Mouse (Mus musculus) thymus, postnatal 14 days (tissue): ENCODE measurements around the gene Gm17455.

Experiments
- DNase-seq: peaks from one replicate; pipeline ENCODE4 v3.0.0; 2021

Gene Gm17455

DNA sequence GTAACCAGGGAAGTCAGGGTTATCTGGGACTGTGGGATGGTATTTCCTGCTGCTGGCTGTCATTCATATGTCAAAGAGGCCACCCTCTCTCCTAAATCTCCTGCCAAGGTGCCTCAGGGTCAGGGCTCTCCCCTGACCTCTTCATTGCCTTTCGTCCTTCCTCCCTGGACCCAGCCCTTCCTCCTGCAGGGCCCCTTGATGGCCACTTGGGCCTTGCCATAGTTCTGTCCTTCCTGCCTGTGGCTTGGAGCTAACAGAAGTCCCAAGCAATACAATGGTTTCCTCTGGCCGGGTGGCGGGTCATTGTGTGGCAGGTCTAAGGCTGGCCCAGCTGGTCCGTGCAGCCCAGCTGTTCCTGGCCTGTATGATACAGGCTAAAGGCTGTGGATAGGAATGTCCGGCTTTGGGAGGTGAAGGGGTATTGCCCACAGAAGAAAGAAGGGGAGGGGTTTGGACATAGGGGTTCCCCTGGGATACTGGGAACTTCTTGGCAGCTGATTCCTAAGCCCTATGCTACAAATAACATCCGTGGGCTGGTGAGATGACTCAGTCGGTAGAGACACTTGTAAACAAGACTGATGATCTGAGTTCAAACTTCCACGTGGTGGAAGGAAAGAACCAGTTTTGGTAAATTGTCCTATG is 25.5 kb upstream of the Gm17455 start:
- no peak for DNase-seq

GRCm38 (mm10) chr10:60376704-60377103 is 22.8 kb upstream of the Gm17455 start:
- no peak for DNase-seq

DNA sequence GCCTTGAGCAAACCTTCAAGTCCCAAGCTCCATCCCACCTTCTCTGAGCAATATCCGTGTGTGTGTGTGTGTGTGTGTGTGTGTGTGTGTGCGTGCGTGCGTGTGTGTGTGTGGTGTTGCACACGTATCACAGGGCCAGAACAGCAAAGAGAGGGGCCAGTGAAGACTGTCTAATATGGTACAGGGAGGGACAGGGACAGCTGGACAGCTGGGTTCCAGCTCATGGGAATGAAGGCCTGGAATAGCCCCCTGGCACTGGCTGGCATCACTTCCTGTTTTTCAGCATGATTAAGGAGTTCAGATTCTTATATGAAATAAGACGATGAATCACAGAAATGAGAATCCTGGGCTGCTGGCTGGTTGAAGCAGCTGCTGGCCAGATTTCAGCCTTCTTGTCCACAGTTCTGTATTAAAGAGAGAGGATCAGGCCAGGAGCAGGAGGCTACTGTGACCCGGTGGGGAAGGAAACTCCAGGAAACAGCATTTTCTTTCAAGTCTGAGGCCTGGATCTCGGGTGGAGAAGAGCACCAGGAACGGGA is 20.0 kb upstream of the Gm17455 start:
- no peak for DNase-seq

DNA sequence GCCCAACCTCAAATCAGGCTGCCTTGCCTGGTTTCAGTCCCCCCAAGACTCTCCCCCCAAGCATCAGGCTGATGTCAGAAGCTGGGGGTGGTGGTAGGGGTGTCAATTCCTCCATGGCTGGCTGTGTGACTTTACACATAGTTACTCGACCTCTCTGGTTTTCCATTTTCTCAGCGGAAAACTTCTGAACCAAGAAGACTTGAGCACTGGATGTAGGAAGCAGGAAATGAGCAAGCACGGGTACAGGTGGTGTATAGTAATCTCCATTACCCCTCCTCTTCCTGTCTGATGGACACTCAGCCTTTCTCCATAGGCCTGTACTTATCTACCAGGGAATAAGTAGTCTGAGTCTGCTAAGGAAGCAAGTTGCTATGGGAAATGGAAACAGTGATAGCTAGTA is 19.3 kb upstream of the Gm17455 start:
- DNase-seq = no peak

DNA sequence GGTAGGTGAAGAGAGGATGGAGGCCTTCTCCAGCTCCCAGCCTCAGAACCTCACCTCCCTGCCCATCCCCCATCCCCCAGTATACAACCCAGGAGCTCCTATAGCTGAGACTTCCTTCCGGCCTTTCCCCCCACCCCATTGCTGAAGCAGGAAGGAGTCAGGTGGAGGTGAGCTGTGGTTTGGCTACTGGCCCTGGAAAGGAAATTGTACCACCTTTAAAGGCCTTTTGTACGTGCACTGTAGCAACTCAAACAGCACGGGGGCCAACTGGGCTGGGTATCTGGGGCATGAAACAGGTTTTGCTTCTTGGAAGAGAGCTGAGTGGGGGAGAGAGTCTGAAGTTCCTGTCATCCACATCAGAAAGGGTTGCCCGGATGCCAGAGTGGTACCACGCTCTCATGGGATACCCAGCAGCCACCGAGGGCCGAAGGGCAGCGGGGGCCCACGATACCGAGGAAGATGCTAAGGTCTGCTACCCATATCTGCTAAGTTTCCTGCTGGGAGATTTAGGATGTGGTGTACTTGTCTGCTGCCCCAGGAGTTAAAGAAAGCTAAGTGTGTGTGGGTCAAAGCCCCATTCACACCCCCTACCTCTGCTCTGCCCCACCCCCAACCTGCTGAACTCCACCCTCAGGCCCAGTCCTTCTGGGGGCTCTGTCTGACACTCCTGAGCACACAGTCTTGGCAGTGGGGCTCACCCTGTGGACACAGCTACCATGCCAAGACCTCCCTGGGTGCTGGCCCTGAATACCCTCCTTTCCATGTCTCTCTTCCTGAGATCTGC is 18.2 kb upstream of the Gm17455 start:
- DNase-seq = peak; percentile 87

DNA sequence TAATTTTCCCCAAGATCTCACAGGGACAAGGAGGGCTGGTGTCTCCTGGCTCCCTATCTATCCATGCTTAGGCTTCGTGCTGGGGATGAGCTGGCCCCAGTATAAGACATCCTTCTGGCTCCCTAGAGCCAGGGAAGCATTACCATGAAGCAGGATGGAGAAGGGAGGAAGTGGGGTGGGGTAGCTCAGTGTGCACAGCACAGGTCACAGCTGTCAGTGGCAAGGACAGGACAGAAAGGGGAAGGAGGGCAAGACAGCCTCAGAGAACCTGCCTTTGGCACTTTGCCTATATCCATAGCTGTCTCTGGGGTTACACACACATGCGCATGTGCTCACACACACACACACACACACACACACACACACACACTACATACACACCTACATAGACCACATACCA is 11.2 kb upstream of the Gm17455 start:
- DNase-seq = peak; percentile 71

- DNase-seq = peak; percentile 85
Observed at GRCm38 (mm10) chr10:60389447-60389865, 10.1 kb upstream of the Gm17455 start.

DNA sequence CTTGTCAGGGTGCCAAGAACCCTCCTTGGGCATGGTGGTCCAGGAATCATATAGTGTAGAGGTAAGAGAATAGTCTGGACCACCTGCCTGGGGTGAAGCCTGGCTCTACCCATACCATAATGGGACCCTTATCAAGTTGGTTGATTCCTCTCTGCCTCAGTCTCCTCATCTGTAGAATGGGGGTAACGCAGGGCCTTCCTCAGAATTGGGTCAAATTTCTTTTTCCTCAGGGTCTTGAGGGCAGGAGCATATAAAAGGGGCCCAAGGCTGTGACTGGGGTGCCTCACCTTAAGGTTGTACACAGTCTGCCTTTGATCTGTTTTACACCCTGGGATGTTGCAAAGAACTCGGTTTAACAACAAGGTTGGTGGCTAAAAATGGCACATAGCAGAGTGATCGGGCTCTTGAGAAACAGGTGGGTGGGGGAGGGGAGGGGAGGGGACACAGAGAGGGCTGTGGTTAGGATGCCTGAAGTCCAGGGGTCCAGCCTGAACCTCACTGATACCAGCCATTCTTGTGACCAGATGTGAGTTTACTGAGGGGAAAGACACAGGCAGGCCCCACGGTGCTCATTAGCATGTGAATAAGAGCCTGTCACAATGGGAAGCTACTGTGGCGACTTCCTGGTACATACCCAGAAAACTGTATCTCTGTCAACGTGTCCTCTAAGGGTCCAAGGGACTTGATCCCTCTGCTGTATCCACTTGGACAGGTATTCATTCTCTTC is 9.2 kb upstream of the Gm17455 start:
- peak; percentile 54 for DNase-seq

- no peak for DNase-seq
Observed at GRCm38 (mm10) chr10:60390904-60391420, 8.6 kb upstream of the Gm17455 start.

DNA sequence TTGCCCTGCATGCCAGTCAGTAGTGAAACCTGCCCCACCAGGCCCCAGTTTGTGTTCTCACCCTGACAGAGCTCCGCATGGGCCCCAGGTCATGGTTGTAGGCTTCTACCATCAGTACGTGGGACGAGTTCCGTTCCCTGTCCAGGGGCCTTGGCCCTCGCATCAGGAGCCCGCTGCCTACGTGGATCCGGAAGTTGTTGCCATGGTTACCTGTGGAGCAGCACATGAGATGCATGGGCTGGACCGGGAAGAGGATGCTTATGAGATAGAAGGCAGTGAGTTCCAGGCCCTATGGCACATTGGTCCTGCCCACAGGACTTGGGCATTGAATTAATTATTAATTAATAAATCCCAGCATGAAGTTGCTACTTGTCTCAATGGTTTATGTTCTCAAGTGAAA is 7.9 kb upstream of the Gm17455 start:
- DNase-seq = no peak

DNA sequence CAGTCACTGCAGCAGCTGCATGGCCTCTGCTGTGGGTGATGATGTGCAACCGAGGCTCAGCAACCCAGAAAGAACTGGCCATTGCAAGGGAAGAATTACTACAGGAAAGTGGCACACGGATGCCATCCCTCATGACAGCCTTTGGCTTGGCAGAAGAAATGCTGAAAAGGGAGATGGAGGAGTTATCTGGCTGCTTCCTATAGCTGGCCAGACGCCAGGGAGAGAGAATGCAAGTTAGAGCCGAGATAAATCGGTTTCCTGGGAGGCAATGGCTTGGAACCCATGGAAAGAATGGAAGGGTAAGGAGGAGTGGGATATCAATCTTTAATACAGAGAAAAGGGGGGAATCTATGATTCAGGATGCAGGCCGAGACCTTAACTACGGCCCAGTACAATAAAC is 4.6 kb upstream of the Gm17455 start:
- DNase-seq = no peak

DNA sequence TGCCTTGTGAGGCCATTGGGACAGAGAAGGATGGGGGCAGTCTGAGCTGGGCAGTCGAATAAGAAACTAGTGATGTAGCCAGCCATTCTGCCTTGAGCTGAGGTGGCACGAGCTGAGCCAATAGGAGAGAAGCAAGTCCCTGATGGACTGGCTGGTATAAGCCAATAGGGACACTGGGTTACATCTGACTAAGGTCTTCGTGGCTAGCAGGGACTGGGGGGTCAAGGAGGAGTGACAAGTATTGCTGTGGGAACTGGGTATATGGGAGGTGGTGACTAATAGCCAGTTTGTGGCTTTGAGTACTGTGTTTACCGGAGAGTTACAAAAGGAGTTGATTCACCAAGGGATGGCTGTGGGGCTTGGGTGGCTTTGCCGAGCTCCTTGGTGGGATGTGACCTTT is 3.9 kb upstream of the Gm17455 start:
- DNase-seq = no peak

DNA sequence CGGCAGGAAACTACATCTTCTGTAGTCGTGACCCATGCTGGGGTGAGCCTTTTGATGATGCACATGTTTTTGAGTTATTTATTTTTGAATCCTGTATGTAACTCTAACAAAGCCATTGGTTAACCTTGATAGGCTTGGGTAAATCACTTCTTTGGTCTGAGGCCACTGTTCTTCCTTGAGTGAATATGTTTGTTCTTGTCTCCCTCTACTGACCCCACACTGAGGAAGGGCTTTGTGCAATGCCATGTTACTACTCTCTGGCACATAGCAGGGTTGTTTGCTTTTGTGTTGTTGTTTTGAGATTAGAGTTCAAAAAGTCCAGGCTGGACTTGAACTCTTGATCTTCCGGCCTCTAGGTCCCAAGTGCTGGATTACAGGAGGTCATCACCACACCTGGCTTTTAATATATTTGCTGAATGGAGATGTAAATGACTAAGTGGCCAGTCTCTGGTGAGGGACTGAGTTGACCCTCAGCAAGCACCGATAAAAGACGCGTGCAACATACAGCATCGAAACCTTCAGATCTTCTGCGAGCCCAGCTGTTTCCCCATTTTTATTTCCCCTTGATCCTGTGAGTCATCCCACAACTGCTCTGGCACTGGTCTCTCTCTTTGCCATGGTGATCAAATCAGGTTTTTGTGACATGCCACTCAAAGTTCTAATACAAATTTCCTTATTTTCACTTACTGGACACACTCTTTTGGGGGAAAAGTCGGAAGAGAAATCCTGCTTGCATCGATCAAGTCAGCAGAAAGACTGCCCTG is 1.3 kb upstream of the Gm17455 start:
- DNase-seq = no peak

- DNase-seq = no peak
Observed at GRCm38 (mm10) chr10:60400507-60401295, 1.2 kb downstream of the Gm17455 start.

DNA sequence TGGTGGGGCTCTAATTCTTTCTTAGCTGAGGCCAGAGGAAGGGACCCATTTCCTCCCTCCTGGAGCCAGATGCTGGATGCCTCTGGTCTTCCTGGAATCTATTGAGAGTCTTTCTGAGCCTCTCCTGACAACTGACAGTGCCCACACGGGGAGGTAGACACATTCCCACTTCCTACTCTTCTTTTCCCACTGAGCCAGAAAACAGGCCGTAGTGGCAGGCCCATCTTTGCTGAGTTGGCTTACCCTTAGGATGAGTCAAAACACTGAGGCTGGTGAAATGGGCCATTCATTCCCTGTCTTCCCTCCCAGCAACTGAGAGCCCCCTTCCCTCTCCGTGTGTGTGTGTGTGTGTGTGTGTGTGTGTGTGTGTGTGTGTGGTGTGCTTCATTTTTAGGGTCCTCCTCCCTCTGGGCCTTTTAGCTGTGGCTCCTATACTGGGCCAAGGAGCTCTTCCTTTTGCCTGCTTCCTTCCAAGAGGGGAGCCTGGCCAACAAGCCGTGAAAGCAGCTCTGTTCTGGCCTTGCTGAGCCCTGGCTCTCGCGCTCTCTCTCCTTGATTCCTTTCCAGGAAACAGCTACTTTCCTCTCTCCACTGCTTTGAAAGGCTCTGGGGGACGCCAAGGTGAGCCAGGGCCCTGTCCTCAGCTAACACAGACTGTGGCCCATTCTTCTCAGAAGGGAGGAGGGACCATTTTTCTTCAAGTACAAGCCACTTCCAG is 6.1 kb downstream of the Gm17455 start:
- no peak for DNase-seq

DNA sequence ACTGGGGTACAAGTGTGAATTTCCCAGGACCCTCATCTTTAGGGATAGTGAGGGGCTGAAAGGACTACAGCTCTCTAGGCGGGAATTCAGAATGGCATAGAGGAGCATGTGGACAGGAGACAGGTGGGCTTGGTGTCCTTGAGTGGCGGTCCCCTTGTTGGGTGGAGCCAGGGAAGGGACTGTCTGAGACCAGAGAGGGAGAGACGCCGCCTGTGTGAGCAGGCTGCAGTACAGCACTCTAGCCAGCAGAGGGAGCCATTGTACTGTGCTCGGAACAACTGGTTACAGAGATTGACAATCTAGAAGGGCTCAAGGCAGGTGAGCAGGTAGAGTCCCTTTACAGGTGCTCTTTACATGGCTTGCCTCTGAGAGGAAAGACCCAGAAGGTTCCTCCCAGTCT is 8.3 kb downstream of the Gm17455 start:
- DNase-seq = peak; percentile 80

- no peak for DNase-seq
Observed at GRCm38 (mm10) chr10:60411794-60412193, 12.3 kb downstream of the Gm17455 start.

GRCm38 (mm10) chr10:60413756-60414155 is 14.2 kb downstream of the Gm17455 start:
- DNase-seq = no peak

GRCm38 (mm10) chr10:60417041-60417440 is 17.5 kb downstream of the Gm17455 start:
- DNase-seq = no peak

DNA sequence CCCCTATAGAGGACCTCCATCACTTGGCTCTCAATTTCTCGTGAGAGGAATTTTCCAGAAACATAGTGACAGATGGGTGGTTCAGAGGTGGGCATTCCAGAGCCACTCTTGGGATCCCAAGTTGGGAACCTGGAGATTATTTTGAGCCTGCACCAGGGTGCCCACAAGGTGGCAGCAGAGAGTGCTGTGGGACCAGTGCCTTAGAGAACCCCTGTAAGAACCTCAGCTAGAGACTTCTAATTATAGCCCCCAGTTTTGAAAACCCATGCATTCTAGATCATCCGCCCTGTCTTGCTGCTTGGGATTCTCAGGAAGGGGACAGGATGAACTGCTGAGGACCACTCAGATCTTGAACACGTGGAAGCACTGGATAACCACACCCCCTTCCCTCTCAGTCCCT is 18.6 kb downstream of the Gm17455 start:
- peak; percentile 81 for DNase-seq

DNA sequence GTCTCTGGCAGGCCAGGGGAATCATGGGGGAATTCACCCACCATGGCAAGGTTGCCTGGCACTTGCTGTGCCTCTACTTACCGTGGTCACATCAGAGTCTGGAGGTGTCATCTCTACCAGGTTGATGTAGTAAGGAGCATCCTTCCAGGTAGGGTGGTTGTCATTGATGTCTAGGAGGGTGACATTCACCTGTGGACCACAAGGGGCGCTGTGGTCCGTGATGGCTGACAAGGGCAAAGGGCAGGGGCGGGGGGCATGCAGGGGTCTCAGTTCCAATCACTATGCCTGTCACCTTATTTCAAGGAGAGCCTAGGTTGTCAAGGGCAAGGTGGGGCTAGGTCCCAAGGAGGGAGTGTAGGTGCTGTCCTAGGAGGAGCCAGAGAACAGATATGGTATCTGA is 20.1 kb downstream of the Gm17455 start:
- peak; percentile 38 for DNase-seq
